Mouse (Mus musculus): ENCODE results near the gene Arhgef16. TPM values are rescaled to one million over a fixed set of nuclear protein-coding genes. Genes with fewer than 3 reads are reported as not detected.

The Arhgef16 gene
- not detected for total RNA-seq (2018; cell fraction: chromatin; rRNA removed)
- not detected for total RNA-seq (2018; cell fraction: cytosol; rRNA removed)
- total RNA-seq (2018; cell fraction: nucleus; rRNA removed): not detected
- polyA plus RNA-seq (2018): not detected in 3 replicates

DNA sequence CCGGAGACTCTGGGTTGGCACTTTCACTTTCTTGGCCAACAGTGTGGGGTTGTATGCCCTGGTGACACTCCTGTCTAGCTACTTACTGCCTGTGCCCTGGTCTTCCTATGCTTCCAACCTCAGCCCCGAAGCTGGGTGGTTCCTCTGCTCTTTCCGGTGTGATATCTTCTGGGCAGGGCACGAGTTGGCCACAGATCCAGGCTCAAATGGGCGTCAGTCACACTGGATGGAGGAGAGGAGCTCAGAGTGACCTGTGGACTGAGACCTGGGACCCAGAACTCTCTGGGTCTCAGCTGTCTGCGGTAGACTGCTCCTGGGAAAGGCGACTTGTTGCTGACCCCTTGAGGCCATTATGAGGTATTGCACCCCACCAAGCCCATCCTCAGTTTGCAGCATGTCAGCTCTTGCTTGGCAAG is at the start of gene Arhgef16:
Gene Arhgef16 (minus strand): TSS at position 211 of the 416 bp plus-strand sequence.
- Histone ChIP-seq H3K27ac (no peak within 1 kb of the TSS), H3K79me2 (ENCODE audit: inconsistent target) (no peaks in the 10 kb centered on the region), H3K4me3 (ENCODE audit: inconsistent target) (no peak within 1 kb of the TSS), H3K36me3 (ENCODE audit: inconsistent target) (no peaks in the 10 kb centered on the region)
- 15% methylated on average over 5 of the region's 7 CpGs for WGBS (ENCODE audit: missing documents)

DNA sequence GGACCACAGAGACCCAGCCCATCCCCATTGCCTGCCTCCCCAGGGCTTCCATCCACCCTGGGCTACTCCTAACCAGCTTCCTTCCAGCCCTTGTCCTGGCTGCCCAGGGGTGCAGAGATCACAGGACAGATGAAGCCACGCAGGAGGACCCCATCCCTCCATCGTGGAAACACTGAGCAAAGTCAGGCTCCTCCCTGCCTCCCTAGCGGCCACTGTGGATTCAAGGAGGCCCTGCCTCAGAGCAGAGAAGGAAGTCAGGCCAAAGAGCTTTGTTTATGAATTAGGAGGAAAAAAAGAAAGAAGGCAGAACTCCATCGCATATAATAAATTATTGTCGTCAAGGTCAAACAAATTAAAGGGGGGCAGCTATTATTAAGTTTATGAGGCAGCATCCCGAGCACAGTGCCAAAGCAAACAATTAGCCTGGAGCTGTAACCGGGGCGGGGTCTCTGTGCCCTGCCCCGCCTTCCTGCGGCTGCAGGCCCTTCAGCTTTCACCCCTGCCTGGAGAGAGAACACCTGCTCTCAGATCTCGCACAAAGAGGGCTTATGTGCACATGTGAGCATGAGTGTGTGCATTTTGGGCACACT is 46.8 kb upstream of the Arhgef16 start:
- no peaks in the 10 kb centered on the region for H3K36me3 ChIP-seq (ENCODE audit: inconsistent target)
- no peak overlapping the region for H3K27ac ChIP-seq
- H3K79me2 ChIP-seq (ENCODE audit: inconsistent target): no peaks in the 10 kb centered on the region
- WGBS (ENCODE audit: missing documents): 87% methylated on average over 10 of the region's 11 CpGs
- no peak overlapping the region for H3K4me3 ChIP-seq (ENCODE audit: inconsistent target)

DNA sequence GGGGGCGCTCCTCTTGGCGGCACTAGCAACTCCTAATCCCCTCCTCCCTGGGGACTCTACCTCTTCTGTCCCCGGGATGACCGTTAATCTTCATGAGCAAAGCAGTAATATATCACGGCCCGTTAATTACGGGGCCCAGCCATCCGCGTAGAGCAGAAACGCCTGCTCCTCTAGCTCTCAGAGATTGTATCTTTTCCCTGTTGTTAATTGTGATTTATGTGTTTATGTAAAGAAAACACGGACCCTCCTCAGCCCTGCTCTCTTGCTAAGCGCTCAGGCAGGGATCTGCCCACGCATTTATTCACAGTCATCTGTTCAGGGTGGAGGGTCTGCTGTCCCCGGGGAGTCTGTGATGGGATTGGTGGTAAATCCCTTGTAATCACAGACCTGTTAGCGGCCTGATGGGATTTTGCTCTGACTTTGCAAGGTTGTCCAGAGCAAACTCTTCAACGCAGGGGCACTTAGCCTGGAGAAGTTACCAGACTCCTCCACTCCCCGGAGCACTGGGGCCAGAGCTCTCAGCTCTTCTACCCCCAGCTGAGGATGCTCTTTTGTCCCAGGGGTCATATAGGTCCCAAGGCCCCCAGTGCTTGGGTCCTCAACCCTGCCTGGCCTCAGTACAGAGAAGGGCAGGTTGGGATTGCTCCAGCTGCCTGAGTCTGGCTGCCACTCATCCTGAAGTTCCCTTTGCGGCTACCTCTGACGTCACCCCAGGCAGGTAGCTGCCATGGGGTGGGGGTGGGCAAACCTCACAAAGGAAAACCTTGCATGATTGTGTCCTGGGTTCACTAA is 45.5 kb upstream of the Arhgef16 start:
- WGBS (ENCODE audit: missing documents): 91% methylated on average over 19 of the region's 19 CpGs
- no peak overlapping the region for H3K4me3 ChIP-seq (ENCODE audit: inconsistent target)

DNA sequence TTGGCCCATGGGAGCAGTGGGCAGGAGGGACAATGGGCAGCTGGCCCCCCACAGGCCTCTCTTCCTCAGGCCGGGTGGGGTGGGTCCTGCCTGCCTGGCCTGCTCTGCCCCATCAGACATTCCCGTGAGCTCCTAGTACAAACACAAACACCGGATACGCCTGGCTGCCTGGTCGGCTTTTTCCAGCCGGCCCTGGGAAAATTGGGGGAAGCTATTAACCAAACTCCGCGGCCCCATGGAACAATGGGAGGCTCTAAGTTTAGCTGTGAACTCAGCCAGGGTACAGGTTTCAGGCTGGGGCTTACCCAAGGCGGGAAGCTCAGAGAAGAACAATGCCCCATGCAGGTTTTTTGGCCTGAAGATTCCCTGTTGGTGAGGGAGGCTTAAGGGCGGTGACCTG is 35.2 kb upstream of the Arhgef16 start:
- no peak overlapping the region for H3K4me3 ChIP-seq (ENCODE audit: inconsistent target)
- no peaks in the 10 kb centered on the region for H3K79me2 ChIP-seq (ENCODE audit: inconsistent target)
- no peaks in the 10 kb centered on the region for H3K36me3 ChIP-seq (ENCODE audit: inconsistent target)
- no peak overlapping the region for H3K27ac ChIP-seq
- WGBS (ENCODE audit: missing documents): 92% methylated on average over 10 of the region's 10 CpGs

More for the DNA sequence above, 45.5 kb upstream of the Arhgef16 start:
- Histone ChIP-seq H3K36me3 (ENCODE audit: inconsistent target) (no peaks in the 10 kb centered on the region), H3K27ac (no peak overlapping the region), H3K79me2 (ENCODE audit: inconsistent target) (no peaks in the 10 kb centered on the region)

DNA sequence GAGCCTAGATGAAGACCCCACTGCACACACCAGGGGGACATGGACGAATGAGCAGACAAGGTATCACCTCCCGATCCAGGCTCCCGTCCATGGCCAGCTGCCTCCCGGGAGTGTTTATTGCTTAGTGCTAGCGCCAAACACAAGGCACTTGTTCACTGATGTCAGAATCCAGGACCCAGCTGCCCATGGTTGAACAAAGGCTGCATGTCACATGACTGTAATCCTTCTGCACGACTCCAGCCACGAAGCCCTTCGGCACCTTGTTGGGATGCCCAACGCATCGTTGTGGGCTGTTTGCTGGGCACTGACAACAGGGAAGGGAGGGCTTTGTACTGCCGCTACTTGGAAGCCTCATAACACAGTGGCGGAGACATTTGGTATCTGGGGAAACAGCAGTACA is 34.3 kb upstream of the Arhgef16 start, which contains the start of gene B230104I21Rik:
Gene B230104I21Rik (plus strand): TSS at position 367 of the 400 bp plus-strand sequence.
- no peaks in the 10 kb centered on the region for H3K36me3 ChIP-seq (ENCODE audit: inconsistent target)
- 96% methylated on average over 11 of the region's 12 CpGs for WGBS (ENCODE audit: missing documents)
- no peak within 1 kb of the TSS for H3K27ac ChIP-seq
- no peak within 1 kb of the TSS for H3K4me3 ChIP-seq (ENCODE audit: inconsistent target)
- no peaks in the 10 kb centered on the region for H3K79me2 ChIP-seq (ENCODE audit: inconsistent target)

DNA sequence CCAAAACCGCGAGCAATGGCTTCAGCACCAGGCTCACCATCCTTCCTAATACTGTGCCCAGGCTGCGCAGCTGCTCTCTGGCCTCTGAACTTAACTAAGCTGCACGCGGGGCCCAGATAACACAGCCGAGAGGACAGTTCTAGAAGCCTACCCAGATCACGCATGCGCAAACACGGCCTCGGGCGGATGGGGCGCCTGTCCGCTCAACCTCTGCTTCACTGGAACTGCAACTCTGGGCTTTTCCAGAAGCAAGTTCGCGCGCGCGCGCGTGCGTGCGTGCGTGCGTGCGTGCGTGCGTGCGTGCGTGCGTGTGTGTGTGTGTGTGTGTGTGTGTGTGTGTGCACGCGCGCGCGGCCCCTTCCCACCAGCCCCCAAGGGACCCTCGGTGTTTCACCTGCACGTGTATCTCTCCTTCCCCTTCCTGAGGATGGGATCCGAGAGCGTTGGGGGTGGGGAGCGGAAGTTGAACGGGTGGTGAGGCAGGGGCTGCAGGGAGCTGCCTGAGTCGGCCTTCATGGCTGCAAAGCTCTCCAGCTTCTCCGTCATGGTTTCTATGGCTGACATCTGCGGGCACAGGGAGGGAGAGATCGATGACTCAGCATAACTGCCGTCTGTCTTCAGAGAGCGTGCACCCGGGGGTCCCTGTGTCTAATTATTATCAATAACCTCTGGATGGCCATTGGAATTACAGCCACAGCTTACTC is 33.4 kb upstream of the Arhgef16 start:
- no peaks in the 10 kb centered on the region for H3K79me2 ChIP-seq (ENCODE audit: inconsistent target)
- no peaks in the 10 kb centered on the region for H3K36me3 ChIP-seq (ENCODE audit: inconsistent target)
- WGBS (ENCODE audit: missing documents): 84% methylated on average over 47 of the region's 48 CpGs
- H3K4me3 ChIP-seq (ENCODE audit: inconsistent target): no peak overlapping the region; the same call in 1 of the 2 replicates
- no peak overlapping the region for H3K27ac ChIP-seq

DNA sequence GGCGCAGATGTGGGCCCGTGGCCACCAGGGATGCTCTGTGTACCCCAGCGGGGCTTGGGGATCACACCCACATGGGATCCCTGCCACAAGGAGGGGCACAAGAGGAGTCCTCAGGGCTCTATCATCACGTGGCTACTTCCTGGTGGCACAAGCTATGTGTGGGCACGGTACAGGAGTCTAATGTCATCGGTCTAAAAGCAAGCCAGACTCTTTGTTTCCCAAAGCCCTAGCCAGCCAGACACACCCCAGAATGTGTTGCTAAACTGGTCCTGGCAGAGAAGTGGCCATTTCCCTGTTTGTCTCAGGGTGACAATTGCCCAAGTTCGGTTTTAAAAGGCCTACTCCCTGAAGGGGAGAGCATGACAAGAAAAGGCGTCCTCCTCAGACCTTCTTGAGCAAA is 31.8 kb upstream of the Arhgef16 start:
- Histone ChIP-seq H3K79me2 (ENCODE audit: inconsistent target) (no peaks in the 10 kb centered on the region), H3K27ac (no peak overlapping the region), H3K36me3 (ENCODE audit: inconsistent target) (no peaks in the 10 kb centered on the region), H3K4me3 (ENCODE audit: inconsistent target) (no peak overlapping the region)
- WGBS (ENCODE audit: missing documents): 73% methylated on average over 8 of the region's 8 CpGs

DNA sequence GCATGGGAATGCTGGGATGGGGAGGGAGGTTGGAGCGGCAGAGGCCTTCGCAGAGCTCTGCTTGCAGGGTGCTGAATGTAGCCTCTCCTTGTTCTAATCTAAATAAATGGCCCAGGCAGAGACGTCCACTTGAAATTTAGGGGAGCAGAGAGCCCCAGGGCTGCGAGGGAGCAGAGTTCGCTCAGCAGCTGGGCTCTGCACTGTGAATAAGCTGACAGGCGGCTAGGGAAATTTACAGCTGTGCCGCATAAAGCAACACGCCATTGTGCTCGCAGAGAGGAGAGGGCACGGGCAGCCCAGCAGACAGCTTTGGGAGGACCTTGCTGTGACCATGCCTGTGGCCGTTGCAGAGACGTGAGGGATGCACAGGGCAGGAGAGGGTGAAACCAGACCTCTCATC is 29.8 kb upstream of the Arhgef16 start:
- 96% methylated on average over 12 of the region's 12 CpGs for whole genome bisulfite sequencing (ENCODE audit: missing documents)
- H3K4me3 ChIP-seq (ENCODE audit: inconsistent target): no peak overlapping the region

DNA sequence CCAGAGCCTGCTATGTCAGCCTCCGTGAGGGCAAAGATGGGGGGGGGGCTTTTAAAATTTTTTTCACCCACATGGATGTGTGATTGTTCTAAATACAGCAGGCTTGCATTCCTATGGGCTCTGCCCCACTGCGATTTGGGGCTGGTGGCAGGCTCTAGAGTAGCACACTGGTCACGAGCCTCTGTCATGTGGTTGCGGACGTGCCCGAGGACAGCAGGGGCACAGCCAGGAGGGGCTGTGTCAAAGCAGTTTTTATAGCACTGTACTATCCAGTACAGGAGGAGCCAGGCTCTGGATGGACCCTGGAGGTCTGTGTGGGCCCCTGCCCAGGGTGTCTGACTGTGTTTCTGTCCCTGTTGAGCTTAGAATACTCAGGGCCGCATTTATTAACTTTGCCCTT is 28.5 kb upstream of the Arhgef16 start:
- Histone ChIP-seq H3K36me3 (ENCODE audit: inconsistent target) (no peaks in the 10 kb centered on the region), H3K79me2 (ENCODE audit: inconsistent target) (no peaks in the 10 kb centered on the region), H3K27ac (no peak overlapping the region), H3K4me3 (ENCODE audit: inconsistent target) (no peak overlapping the region)
- 99% methylated on average over 7 of the region's 7 CpGs for WGBS (ENCODE audit: missing documents)

More for the DNA sequence above, 29.8 kb upstream of the Arhgef16 start:
- no peak overlapping the region for H3K27ac ChIP-seq
- H3K36me3 ChIP-seq (ENCODE audit: inconsistent target): no peaks in the 10 kb centered on the region
- H3K79me2 ChIP-seq (ENCODE audit: inconsistent target): no peaks in the 10 kb centered on the region

DNA sequence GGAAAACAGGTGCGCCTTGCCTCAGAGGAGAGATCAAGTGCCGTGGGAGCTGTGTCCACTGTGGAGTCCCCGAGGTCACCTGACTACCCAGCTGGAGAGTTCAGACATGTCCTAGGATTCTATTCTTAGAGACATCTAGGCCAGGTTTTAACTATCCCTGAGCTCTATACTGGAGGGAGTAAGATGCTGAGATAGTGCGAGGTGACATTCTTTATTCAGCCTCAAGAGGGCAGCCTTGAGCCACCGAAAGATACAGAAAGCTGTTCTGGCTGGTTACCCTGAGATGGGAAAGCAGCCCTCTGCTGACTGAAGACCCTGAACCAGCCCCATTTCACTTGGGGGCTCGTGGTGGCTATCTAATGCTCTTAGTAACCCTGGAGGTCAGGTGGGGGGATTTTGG is 27.4 kb upstream of the Arhgef16 start:
- Histone ChIP-seq H3K27ac (no peak overlapping the region), H3K79me2 (ENCODE audit: inconsistent target) (no peaks in the 10 kb centered on the region), H3K4me3 (ENCODE audit: inconsistent target) (no peak overlapping the region), H3K36me3 (ENCODE audit: inconsistent target) (no peaks in the 10 kb centered on the region)
- 46% methylated on average over 6 of the region's 6 CpGs for WGBS (ENCODE audit: missing documents)

DNA sequence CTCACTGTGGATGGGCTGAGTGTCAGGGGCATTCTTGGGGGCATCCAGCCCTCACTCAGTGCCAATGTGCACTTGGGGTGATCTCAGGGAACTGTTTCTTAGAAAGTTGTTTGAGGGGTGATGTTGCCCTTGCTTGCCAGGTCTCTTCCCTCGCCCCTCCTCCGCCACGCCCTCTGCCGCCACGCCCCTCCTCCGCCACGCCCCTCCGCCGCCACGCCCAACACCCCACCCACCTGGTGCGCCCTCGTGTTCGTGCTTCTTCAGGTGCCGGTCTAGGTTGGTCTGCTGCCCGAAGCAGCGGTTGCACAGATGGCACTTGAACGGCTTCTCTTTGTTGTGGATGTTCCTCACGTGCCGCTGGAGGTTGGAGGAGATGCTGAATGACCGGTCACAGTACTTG is 27.0 kb upstream of the Arhgef16 start:
- no peak overlapping the region for H3K4me3 ChIP-seq (ENCODE audit: inconsistent target)
- no peaks in the 10 kb centered on the region for H3K36me3 ChIP-seq (ENCODE audit: inconsistent target)
- WGBS (ENCODE audit: missing documents): 82% methylated on average over 20 of the region's 20 CpGs
- H3K27ac ChIP-seq: no peak overlapping the region
- no peaks in the 10 kb centered on the region for H3K79me2 ChIP-seq (ENCODE audit: inconsistent target)

DNA sequence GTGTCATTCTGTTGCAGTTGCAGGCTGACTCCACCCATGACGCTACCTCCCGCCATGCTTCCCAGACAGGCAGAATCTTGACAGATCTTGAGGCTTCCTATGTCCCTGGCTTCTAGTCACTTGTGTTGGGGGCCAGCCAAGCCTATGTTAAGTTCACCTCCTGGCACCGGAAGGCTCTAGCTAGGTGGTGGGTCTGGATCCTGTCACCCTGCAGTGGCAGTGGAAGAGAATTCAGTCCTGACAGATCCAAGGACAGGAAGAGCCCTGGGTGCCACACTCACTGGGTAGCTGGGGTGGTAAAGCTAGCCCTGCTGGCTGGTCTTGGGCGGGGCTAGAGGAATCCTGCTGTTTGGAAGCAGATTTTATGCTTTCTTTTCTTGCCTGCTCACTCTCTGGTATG is 23.9 kb upstream of the Arhgef16 start:
- Histone ChIP-seq H3K36me3 (ENCODE audit: inconsistent target) (no peaks in the 10 kb centered on the region), H3K4me3 (ENCODE audit: inconsistent target) (no peak overlapping the region), H3K79me2 (ENCODE audit: inconsistent target) (no peaks in the 10 kb centered on the region), H3K27ac (no peak overlapping the region)
- WGBS (ENCODE audit: missing documents): 95% methylated on average over 4 of the region's 4 CpGs

DNA sequence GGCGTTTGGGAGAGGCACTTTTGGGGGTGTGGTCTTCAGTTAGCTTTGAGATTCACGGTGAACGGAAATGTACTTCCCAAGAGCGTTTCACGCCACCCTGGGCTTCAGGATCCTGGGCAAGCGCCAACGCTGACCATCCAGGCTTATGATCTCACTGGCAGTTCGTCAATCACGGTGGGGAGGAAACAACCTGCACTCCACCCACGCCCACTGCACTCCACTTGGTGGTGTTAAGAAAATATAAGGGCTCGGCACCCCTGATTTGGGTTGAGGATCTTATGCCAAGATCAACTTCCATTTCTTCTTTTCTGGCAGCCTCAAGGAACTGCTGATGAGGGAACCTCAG is 12.1 kb upstream of the Arhgef16 start:
- 86% methylated on average over 11 of the region's 11 CpGs for WGBS (ENCODE audit: missing documents)
- no peaks in the 10 kb centered on the region for H3K79me2 ChIP-seq (ENCODE audit: inconsistent target)
- no peak overlapping the region for H3K4me3 ChIP-seq (ENCODE audit: inconsistent target)
- H3K36me3 ChIP-seq (ENCODE audit: inconsistent target): no peaks in the 10 kb centered on the region
- H3K27ac ChIP-seq: no peak overlapping the region

DNA sequence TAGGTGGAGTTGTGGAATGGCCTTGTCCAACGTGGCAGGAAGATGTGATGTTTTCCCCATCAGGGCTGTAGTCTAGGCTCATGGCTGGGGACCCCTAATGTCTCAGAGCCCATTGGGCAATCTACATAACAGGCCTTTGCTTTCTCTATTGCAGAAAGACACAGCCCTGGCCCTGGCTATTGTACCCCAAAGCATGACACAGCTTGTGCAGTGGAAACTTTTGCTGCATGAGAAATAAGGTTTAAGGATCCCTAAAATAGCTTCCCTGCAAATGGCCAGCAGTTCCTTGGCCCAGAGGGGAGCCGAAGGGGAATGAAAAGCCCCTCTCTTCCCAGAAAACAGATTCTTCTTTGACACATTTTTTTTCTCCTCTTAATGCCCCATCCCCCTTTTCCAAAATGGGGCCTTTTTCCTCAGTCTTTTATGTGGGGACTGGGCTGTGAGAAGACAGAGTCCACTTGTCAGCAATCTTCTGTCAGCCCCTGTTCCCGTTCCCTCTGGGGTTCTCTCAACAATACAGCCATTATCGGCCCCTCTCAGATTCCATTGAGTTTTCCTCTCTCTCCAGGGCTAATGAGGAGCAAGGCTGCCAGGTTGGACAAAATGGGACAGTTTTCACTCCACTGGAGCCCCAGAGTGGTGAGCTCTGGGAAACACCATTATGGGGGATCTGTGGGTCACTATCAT is 11.6 kb upstream of the Arhgef16 start:
- no peaks in the 10 kb centered on the region for H3K36me3 ChIP-seq (ENCODE audit: inconsistent target)
- 73% methylated on average over 4 of the region's 4 CpGs for WGBS (ENCODE audit: missing documents)
- no peak overlapping the region for H3K27ac ChIP-seq
- H3K79me2 ChIP-seq (ENCODE audit: inconsistent target): no peaks in the 10 kb centered on the region
- no peak overlapping the region for H3K4me3 ChIP-seq (ENCODE audit: inconsistent target)

Measured in macrophage (primary cell).